Mouse (Mus musculus) adrenal gland, postnatal 4 days (tissue): ENCODE measurements around the gene Dlgap1. TPM values are rescaled to one million over a fixed set of nuclear protein-coding genes. Genes with fewer than 3 reads are reported as not detected.

Experiments used
- DNase-seq, 2 experiments: peaks; one replicate each; pipeline ENCODE4 v3.0.0; 2021 to 2022; ENCODE audit warnings: low spot score in 2 of 2, mixed read lengths in 2 of 2
- total RNA-seq, 2 experiments: library from RNA; stranded (reverse); gene quantifications; 2 replicates each; pipeline ENCODE4 v1.2.3; 2021

Gene Dlgap1
- total RNA-seq, 2 experiments from 2014 or later: 41.0 to 41.5 TPM

DNA sequence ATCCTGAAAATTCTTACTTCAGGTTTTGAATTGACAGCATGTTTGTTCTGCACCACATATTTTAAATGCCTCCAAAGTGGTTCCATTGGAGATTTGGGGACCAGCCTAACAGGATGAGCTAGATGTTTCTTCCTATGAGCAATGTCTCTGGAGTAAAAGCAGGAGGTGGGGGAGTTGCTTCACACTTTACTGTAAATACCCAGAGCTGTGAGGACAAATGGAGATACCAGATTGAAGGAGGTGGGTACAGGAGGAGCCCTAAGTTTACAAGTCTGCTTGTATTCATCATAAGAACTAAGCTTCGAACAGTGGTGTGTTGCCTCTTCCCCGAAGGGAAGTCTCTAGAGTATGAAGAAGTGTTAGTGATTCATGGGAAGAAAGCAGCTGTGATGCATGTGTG lies 201.0 kb downstream of the Dlgap1 start:
- no peak for DNase-seq

DNA sequence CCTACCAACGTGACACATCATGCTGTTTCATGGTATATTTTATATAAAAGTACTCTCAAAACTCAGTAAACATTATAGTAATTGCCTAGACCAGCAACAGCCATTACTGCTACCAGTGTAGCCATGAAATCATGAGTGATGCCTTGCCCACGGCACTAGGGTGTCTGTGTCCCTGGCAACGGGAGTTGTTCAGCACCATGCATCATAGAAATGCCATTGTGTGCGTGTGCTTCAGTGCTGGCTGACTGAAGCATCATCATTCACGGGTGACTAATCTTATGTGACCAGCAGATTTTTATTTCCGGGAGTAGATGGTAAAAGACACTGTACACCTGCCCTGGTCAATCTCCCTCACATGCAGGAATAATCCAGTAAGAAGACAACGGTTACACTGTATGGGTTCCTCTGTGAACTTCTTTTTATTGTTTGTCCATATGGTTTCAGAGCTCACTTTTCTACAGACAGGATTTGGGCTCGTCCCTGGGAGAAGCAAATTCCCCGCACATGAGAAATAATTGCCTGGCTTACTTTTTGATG lies 203.7 kb downstream of the Dlgap1 start:
- DNase-seq: no peak

DNA sequence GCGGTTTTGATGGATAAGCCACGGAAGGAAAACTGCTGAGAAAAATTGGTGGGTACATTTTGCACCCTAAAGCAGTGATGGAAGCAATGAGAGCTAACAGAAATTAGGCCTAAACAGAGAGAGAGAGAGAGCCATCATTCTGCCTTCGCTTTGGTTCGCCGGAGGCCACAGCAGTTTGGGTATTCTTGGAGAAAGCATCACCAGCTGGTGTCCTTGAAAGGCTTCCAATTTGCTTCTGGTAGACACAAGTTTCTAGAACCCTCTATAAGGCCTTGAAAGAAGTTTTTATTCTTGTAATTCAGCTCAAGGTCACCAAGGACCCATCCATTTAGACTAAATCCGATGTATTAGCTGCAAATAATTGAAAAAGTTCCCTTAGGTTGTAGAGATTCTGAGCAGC lies 205.0 kb downstream of the Dlgap1 start:
- no peak for DNase-seq

DNA sequence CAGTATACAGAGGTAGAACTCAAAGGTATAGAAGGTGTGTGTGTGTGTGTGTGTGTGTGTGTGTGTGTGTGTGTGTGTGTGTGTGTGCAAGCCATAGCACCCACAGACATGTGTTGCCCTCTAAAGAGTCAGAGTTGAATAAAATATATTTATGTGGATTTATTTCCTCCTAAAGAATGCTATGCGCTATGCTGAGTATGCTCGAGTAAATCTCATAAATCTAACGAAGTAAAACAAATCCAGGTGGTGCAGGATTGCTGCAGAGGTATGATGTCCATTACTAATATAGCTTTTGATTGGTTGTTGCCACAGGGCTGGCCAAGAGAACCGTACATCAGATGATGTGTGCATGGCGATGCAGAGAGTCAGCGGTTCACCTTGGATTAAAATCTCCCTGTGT lies 222.4 kb downstream of the Dlgap1 start:
- no peak for DNase-seq

DNA sequence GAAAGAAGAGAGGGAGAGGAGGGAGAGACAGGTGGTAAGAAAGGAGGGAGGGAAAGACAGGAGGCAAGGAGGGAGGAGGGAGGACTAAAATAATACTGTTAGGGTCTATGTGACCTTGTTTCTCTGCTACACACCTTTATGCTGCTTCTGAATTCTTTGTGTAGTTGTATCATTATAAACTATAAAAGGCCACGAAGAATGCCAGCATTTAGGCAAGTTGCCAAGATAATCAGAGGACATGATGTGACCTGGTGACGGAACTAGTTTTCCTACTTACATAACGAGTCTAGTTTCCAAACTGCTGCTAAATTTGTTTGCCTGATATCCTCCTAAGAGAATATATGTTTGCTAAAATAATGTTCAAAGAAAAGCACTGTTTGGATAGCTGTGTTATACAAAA lies 254.0 kb downstream of the Dlgap1 start:
- no peak for DNase-seq

DNA sequence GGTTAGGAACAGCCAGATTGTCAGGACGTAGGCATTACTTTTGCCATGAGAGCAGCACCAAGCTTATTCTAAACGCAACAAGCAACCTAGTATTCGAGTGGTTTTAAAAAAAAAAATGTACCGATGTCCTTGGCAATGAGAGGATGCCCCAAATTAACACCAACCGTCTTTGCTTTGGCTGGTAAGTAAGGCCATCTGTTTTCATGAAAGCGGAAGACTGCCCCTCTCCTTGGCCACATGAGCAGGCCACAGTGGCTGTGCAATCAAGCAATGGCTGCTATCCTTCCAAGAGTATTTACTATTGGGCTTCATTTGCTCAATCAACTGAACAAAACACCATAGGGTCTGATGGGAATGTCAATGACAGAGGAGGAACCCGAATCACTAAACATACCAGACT lies 278.5 kb downstream of the Dlgap1 start:
- no peak for DNase-seq

DNA sequence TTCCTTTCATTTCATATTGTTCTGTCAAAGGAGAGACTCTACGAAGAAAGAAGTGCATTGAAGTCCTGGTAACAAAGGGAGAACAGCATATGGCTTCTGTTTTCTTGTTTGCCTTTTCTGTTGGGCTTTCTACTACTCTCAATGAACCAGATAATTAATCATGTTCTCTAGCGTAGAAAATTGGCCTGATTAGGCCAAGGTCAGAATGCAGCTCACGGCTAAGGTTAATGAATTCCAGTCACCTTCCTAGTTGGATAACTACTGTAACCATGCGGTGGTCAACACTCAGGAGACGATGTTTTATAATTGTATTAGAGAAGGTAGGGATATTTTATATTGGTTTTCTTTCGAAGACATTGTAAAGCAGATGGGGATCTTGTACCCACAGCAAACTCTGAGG lies 279.4 kb downstream of the Dlgap1 start:
- no peak for DNase-seq

DNA sequence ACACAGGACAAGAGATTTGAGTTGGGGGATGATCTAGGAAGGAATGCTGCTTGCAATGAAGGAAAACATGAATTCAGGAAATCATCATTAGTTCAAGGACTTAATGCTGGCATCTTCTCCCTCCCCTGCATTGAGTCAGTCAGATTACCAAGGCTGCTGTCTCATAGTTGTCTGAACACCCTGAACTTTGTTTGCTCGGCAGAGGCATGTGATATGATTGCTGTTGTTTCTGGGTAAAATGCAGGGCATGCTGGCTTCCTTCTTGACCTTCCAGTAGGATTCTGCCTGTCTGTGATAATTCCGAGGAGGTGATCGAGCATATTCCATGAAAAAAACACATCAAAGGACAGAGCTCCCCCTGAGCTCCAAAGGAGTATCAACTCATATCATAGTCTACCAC lies 283.6 kb downstream of the Dlgap1 start:
- DNase-seq: no peak

DNA sequence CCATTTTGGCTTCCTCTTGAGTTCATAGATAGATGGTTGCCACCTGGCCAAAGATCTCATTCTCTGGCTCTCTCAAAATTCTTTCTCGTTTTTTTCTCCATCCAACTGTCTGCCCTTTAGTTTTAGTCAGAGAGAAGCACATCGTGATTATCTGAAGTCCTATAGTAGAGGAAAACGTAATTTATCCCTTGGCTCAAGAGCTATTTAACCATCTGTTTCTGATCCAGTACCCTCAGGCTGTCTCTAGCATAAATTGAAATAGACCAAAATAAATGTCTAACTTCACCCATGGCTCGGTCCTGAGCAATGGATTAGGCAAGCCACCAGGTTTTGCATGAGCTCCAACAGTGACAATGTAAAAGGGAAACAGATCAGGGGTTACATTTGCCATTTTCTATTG lies 287.5 kb downstream of the Dlgap1 start:
- DNase-seq: no peak

DNA sequence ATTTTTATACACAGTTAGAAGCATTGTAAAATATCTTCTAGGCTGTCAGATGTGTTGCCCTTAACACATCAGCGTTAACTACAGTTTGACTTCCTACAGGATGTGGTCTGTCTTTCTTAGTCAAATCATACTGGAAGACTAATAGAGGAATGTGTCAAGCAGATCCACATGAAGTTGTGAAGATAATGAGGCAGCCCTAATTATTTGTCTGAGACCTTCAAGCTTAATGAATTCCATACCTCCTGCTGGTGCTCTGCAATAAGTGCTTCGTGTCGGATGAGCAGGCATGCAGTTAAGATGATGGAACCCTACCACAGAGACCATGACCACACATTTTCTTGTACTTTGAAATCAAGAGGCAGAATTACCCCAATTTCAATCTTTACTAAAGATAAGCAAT lies 294.3 kb downstream of the Dlgap1 start:
- DNase-seq: no peak

DNA sequence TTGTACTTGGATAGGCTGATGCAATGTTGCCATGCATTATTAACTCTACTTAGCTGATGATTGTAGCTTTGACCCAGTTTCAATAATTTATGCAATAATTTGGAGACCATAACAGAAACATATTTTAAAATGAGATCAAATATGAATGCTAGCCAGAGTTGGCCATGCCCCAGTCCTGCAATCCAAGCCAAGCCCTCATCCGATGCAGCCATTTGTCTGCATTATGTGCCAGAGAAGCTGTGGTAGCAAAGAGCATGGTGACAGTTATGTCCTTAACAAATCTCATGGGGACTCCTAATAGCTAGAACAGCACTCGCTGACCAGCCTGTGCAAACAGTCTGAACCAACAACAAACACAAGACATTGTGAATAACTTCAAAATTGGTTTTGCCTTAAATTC lies 303.3 kb downstream of the Dlgap1 start:
- no peak for DNase-seq

DNA sequence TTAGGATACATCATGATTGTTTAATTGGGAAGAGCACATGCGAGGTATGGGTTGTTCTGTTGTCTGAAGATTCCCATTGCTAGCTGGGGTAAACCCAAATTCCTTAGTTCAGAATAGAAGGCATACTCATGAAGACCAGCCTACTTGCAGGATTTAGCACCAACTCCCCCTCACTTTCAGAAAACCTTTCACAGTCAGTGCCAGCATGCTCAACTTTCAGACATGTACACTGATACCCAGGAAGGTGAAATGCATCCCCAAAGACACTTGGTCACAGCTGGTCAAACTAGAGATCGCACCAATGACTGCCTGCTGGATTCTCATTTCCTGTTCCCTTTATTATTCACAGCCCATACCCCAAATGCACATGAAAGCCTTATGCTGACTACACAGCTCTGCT lies 318.8 kb downstream of the Dlgap1 start:
- no peak for DNase-seq

DNA sequence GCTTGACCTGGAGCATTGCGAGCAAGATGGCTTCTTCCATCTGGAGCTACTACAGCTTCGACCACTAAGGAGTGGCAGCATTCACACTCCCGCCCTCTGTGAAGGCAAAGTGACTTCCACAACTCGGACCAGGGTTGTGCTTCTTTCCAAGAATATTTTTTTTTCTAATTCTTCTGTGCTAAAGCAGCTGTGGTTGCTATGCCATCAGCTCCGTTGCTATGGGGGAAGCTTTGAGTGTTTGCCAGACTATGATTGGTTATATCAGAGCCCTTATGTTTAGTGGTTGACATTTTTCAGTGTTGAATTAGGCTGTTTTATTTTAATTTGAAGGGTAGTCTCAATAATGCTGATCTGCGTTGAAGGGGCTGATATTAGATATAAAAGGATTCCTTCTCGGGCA lies 325.2 kb downstream of the Dlgap1 start:
- DNase-seq: no peak

DNA sequence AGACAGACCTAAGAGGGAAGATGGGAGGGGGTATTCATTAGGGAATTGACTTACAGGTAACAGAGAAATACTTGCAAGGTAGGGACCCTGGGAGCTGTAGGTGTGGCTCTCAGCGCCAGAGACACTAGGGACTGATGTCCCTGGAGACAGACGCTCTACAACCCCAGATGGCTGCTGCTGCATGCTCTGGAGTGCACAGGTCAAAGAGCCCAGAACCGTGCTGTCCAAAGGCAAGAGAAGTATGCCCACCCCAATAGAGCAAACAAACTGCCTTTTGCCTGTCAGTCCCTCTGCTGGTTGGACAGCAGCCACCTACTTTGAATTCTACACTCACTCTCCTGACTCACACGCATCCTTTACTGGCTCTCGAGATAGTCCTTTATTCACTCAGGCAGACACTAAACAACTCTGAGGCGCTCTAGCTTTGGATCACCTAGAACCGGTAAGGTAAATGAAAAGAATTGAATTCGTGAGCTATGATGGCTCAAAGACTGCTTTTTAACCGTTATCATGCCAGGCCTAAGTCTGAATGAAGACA lies 333.1 kb downstream of the Dlgap1 start:
- DNase-seq: no peak

DNA sequence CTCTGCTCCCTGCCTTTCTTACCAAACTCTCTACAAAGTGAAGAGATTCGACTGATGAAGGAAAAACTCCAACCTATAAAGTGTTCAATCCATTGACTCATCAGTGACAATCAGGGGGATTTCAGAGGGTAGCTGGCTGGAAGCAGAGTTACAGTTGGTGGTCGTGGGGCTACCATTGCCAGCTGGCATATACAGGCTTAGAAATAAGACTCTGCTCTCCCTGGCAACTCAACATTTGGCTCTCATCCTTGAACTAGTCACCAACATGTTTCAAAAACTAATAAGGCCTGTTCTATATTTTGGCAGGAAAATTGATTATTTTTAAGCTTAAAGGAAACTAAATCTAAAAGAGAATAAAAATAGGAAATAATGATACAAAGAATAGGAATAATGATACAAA lies 333.8 kb downstream of the Dlgap1 start:
- no peak for DNase-seq

DNA sequence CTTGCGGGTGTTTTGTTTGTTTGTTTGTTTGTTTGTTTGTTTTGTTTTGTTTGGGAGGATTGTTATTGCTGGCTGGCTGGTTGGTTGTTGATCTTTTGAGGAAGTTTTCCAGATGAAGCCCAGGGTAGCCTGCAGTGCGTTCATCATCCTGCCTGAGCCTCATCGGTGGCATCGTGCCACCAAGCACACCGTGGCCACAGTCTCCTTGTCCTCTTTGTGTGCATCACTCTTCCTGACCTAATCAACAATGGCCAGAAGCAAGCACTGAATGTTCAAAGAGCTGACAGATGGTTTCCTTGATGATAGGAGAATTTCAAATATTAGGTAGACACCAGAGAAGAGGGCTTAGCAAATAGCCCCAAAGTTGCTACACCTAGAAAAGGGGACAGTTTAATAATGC lies 336.1 kb downstream of the Dlgap1 start:
- DNase-seq: no peak

DNA sequence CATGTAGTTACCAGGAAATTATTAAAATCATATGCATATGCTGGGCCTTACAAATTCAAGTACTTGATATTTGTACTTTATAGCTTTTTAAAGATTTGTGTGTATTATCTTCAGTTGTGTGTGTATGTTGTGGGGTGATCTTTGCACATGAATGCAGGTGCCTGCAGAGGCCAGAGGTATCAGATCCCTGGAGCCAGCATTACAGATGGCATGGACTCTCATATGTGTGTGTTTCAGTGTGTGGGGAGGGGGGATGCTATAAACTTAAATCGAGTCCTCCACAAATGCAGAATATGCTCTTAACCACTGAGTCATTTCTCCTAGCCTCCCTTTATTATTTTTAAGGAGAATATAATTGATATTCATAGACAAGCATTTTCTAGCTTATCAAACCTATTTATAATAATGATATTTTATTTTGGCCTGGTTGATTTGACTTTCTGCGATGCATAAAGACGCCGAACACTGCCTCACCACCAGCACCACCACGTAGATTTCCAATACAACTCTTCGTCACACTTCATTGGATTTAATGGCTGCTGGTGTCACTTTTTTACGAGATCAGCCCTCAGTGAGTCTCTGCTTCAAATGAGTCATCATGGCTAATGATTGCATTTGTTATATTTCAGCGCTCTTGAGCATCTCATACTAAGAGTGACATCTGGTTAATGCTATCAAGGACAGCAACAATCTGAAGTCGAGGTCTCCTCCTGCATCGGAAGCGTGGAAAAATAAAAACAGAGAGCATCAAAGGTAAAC lies 338.7 kb downstream of the Dlgap1 start:
- DNase-seq: no peak

DNA sequence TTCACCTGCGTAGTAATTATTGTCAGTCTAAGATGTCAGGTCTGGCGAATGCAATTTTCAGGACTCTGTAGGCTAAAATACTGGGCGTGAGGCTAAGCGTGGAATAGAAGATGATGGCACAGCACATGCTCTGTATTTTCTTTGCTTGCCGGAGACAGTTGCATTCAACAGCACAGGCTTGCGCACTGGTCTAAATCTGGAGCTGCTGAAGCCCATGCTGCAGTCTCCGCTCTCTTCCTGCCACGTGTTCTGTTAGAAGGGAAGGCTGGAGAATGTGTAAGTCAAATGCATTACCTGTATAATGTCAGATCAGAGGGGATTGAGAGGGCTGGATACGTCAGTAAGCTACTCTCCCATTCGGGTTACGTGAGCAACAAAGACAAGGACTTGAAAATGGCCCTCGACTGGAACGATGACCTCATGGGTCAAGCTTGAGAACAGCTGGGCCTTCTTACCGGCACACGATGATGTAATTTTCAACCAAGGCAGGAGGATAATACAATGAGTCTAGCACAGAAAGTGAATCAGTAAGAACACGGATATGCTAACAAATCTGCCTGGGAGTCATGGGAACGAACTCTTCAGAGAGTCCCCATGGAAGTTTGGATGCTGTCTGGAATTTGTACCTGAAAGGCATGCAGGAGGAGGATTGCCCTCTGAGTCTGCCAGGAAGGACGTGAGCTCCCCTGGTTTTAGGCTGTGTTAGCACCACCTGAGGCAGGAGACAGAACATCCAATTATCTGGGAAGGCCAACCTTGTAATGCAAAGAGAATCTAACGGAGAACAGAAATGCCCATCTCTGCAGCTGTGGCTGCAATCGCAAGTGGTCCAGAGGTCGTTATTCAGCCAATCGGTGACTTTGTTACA lies 339.7 kb downstream of the Dlgap1 start:
- no peak for DNase-seq

DNA sequence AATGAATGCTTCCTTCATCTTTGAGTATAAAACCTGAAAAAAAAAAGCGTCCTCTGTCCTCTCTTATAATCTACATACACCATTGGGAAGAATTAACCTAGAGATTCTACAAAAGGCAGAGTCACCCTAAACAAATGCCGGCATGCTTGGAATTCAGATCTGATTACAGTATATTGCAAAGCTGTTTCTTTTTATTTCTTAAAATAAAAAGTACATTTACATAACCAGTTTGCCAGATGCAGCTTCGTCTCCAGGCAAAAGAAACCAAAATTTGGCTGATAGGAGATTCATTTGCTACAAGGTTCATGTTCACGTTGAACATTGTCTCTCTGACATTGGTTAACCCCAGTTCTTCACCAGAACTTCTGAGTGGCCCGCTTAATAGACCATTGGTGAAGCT lies 347.5 kb downstream of the Dlgap1 start:
- no peak for DNase-seq

DNA sequence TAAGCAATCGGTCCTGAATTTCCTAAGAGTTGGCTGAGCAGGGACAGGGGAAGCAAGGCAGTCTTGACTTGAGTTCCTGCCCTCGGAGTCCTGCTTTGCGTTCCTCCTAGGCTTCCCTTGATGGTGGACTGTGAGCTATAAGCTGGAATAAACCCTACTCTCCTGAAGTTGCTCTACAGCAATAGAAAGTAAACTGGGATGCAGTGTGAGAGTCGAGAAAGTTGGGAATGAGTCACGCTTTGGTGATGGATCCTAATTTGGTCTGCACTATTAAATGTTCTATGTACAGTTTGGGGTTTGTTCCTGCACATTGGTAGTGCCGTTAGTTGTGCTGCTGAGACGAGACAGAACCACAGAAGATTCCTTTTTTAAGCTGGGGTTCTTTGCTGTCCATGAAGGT lies 348.9 kb downstream of the Dlgap1 start:
- no peak for DNase-seq

DNA sequence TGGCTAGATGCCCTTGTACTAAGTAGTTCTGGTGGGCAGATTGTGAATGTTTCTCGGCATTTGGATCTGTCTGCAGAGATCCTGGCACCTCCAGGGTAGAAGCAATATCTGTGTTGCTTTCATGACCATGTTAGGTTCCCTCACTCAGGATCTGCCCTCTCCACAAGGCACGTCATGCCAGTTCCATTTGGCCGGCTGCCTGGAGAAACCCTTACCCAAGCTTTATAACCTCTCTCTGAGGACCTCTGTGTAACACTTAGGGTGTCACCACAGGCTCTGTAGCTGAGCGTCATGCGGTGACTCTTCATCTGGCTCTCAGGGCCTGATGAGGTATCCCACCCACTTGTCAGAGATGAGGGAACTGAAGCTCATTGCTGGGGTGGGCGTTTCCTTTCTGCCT lies 353.1 kb downstream of the Dlgap1 start:
- no peak for DNase-seq

DNA sequence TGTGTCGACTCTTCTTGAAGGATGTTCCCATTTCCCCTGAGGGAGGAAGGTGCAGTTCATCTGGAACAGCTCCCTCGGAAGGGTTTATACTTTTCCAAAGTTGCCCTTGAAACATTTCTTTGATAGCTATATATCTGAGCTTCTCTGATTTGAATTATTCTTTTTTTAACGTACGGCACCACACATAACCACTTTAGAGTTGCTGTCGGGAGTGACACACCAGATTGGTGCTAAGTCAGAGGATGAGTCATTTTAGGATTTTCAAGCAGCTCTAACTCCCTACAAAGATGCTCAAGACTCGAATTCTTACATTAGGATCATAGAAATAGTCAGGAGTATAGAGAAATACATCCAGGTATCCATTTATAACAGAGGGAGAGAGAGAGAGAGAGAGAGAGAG lies 364.6 kb downstream of the Dlgap1 start:
- no peak for DNase-seq
